Mouse (Mus musculus) testis, adult 2 months (tissue): ENCODE data around the gene Tspan18.

Experiments
- CTCF ChIP-seq: fragments of 200-500 bp; IDR thresholded peaks from 2 replicates; pipeline ENCODE4 v1.5.1; 2012; ENCODE audit warnings: low read depth, mild to moderate bottlenecking, inconsistent platforms, low read length, moderate library complexity; ENCODE audit not compliant: control insufficient read depth, insufficient read depth, insufficient replicate concordance
- POLR2A ChIP-seq: fragments of 200-500 bp; IDR thresholded peaks from 2 replicates; pipeline ENCODE4 v1.6.1; 2012; ENCODE audit warnings: low read depth, mild to moderate bottlenecking, inconsistent platforms, low read length, moderate library complexity; ENCODE audit not compliant: control insufficient read depth

- no peak for TF ChIP-seq CTCF
- no peak for TF ChIP-seq POLR2A
Measured at GRCm38 (mm10) chr2:93170845-93171200, 163.5 kb downstream of the Tspan18 start.
